Mouse (Mus musculus) hindbrain, embryonic 12.5 days (tissue): Measurements from ENCODE around the gene Mgat5. TPM values are rescaled to one million over a fixed set of nuclear protein-coding genes. Genes with fewer than 3 reads are reported as not detected.
A peak's percentile ranks its signal among the peaks of the same experiment; 100 is the strongest.

Source experiments
- ATAC-seq: fragments of 200-750 bp; cut with Nextera tagmentation; 2 replicates; pipeline ENCODE4 v1.8.0; 2017; ENCODE audit warnings: moderate TSS enrichment; ENCODE audit not compliant: low FRiP score
- H3K27ac ChIP-seq: fragments of 300-500 bp; sonication (generic); 2 replicates; pipeline ENCODE4 v1.5.1; 2016; ENCODE audit warnings: mild to moderate bottlenecking
- H3K27me3 ChIP-seq: fragments of 300-500 bp; sonication (generic); 2 replicates; pipeline ENCODE4 v1.6.1; 2016; ENCODE audit warnings: mild to moderate bottlenecking
- H3K36me3 ChIP-seq: fragments of 300-500 bp; sonication (generic); 2 replicates; pipeline ENCODE4 v1.6.1; 2016; ENCODE audit warnings: mild to moderate bottlenecking
- H3K4me1 ChIP-seq: fragments of 300-500 bp; sonication (generic); 2 replicates; pipeline ENCODE4 v1.6.1; 2016
- H3K4me2 ChIP-seq: fragments of 300-500 bp; sonication (generic); replicated peaks from 2 replicates; pipeline ENCODE4 v1.6.1; 2016; ENCODE audit warnings: mild to moderate bottlenecking
- H3K4me3 ChIP-seq: fragments of 300-500 bp; sonication (generic); 2 replicates; pipeline ENCODE4 v1.5.1; 2016; ENCODE audit warnings: mild to moderate bottlenecking
- H3K9ac ChIP-seq: fragments of 300-500 bp; sonication (generic); 2 replicates; pipeline ENCODE4 v1.6.1; 2016; ENCODE audit warnings: mild to moderate bottlenecking, moderate library complexity
- H3K9me3 ChIP-seq: fragments of 300-500 bp; sonication (generic); replicated peaks from 2 replicates; pipeline ENCODE4 v1.6.1; 2016; ENCODE audit warnings: mild to moderate bottlenecking
- WGBS: fragments of 180-500 bp; shearing (Covaris S2); methylation state at CpG from one replicate; pipeline ENCODE4 v1.1.7; 2016; 5-methylcytosine and 5-hydroxymethylcytosine counted together
- polyA plus RNA-seq: library from polyadenylated mRNA; unstranded; fragments of >200 nt; fragmentation: Nextera tagmentation; extraction: Ambion mirVana; gene quantifications from 2 replicates; pipeline ENCODE4 v1.2.1, GENCODE M21; 2016

The Mgat5 gene
- polyA plus RNA-seq, 1 experiment from 2014 or later = 10.3 TPM

- Histone ChIP-seq H3K4me3 (no peak overlapping the region), H3K4me2 (no peak overlapping the region), H3K9me3 (no peaks in the 10 kb centered on the region), H3K36me3 (no peaks in the 10 kb centered on the region), H3K9ac (no peak overlapping the region), H3K27me3 (no peaks in the 10 kb centered on the region), H3K4me1 (peaks cover 12% of the 10 kb centered on the region), H3K27ac (no peak overlapping the region)
- 67% methylated on average over 4 of the region's 4 CpGs for whole genome bisulfite sequencing
- no peak for ATAC-seq
Observed at GRCm38 (mm10) chr1:127203231-127203764, 1.5 kb upstream of the Mgat5 start.

GRCm38 (mm10) chr1:127205501-127206019 lies 745 bp downstream of the Mgat5 start:
- WGBS = under 1% methylated on average over 24 of the region's 24 CpGs
- ATAC-seq = peak; percentile 8; the same call in 1 of the 2 replicates
- no peaks in the 10 kb centered on the region for H3K36me3 ChIP-seq

DNA sequence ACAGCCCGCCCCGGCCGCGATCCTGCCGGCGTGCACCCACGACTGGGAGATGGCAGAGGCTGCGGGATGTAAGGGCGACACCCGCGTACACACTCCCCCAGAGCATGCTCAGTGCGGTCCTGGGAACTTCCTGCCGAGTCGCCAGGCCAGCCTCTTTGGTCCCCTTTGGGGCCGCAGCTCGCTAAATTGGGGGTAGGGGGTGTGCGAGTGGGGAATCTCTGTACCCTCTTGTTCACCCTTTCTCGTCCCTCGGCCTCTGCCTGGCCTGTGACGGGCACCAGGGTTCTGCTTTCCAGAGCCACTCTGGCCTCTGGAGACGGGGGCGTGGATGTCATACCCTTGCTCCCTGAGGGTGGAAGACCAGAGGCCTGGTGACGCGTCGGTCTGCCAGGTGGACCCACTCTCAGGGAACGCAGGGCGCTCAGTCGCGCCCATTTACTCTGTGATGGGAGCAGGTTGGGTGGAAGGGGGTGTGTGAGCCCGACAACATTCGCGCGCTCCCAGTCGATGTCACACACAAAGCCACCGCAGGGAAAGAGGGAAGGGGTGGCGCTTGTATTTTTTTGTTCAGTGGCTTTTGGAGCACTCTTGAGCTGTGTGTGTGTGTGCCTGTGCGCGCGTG lies 1.3 kb downstream of the Mgat5 start:
- Histone ChIP-seq H3K4me3 (peak overlapping the region; percentile 72), H3K4me2 (peak overlapping the region; percentile 82), H3K9ac (peak overlapping the region; percentile 86), H3K9me3 (no peaks in the 10 kb centered on the region), H3K36me3 (no peaks in the 10 kb centered on the region), H3K27ac (peak overlapping the region; percentile 95), H3K4me1 (peaks cover 12% of the 10 kb centered on the region), H3K27me3 (no peaks in the 10 kb centered on the region)
- 1% methylated on average over 39 of the region's 39 CpGs for WGBS
- peak; percentile 60 for ATAC-seq

More at GRCm38 (mm10) chr1:127205501-127206019, 745 bp downstream of the Mgat5 start:
- peak overlapping the region; percentile 82 for H3K4me2 ChIP-seq
- H3K9me3 ChIP-seq = no peaks in the 10 kb centered on the region
- H3K27me3 ChIP-seq = no peaks in the 10 kb centered on the region
- peak overlapping the region; percentile 95 for H3K27ac ChIP-seq
- peak overlapping the region; percentile 72 for H3K4me3 ChIP-seq
- peak overlapping the region; percentile 86 for H3K9ac ChIP-seq
- peaks cover 12% of the 10 kb centered on the region for H3K4me1 ChIP-seq

GRCm38 (mm10) chr1:127206881-127207555 lies 2.2 kb downstream of the Mgat5 start:
- H3K9ac ChIP-seq = peak overlapping the region; percentile 86
- no peaks in the 10 kb centered on the region for H3K27me3 ChIP-seq
- no peaks in the 10 kb centered on the region for H3K36me3 ChIP-seq
- no peak for ATAC-seq
- peaks cover 12% of the 10 kb centered on the region for H3K4me1 ChIP-seq
- no peaks in the 10 kb centered on the region for H3K9me3 ChIP-seq
- 70% methylated on average over 11 of the region's 11 CpGs for WGBS
- H3K4me3 ChIP-seq = peak overlapping the region; percentile 72
- peak overlapping the region; percentile 82 for H3K4me2 ChIP-seq
- peak overlapping the region; percentile 95; the same call in 1 of the 2 replicates for H3K27ac ChIP-seq

DNA sequence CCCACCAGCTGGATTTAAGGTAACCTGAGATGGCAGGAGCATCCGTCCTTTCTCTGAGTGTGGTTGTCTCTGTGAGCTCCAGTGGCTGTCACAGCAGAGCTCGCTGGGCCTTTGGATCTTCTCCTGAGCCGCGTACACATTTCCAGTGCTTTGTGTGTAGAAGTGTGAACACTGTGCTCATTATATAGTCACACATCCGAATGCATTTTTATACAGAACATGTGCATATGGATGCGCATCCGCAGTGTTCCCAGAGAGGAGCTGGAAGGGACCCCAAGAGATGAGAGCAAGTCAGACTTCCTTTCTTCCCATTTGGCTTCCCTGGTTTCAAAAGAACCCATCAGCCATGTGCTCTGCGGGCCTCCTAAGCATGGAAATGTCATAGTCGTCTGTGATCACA lies 3.4 kb downstream of the Mgat5 start:
- WGBS = 86% methylated on average over 9 of the region's 9 CpGs

GRCm38 (mm10) chr1:127212812-127213211 lies 8.0 kb downstream of the Mgat5 start:
- ATAC-seq = no peak
- H3K4me2 ChIP-seq = no peak overlapping the region
- no peak overlapping the region for H3K9ac ChIP-seq
- H3K4me3 ChIP-seq = no peak overlapping the region
- no peaks in the 10 kb centered on the region for H3K36me3 ChIP-seq
- 39% methylated on average over 1 of the region's 1 CpGs for WGBS
- H3K4me1 ChIP-seq = peaks cover 18% of the 10 kb centered on the region
- no peaks in the 10 kb centered on the region for H3K27me3 ChIP-seq
- no peaks in the 10 kb centered on the region for H3K9me3 ChIP-seq
- H3K27ac ChIP-seq = no peak overlapping the region

More for the DNA sequence above, 3.4 kb downstream of the Mgat5 start:
- H3K36me3 ChIP-seq = no peaks in the 10 kb centered on the region
- no peak overlapping the region for H3K27ac ChIP-seq
- no peak overlapping the region for H3K4me2 ChIP-seq
- no peaks in the 10 kb centered on the region for H3K27me3 ChIP-seq
- no peak overlapping the region for H3K4me3 ChIP-seq
- peaks cover 19% of the 10 kb centered on the region for H3K4me1 ChIP-seq
- no peaks in the 10 kb centered on the region for H3K9me3 ChIP-seq
- ATAC-seq = no peak
- no peak overlapping the region for H3K9ac ChIP-seq

- H3K9ac ChIP-seq = no peak overlapping the region
- H3K9me3 ChIP-seq = no peaks in the 10 kb centered on the region
- H3K36me3 ChIP-seq = no peaks in the 10 kb centered on the region
- ATAC-seq = no peak
- no peaks in the 10 kb centered on the region for H3K27me3 ChIP-seq
- H3K4me2 ChIP-seq = no peak overlapping the region
- peaks cover 18% of the 10 kb centered on the region for H3K4me1 ChIP-seq
- WGBS = 41% methylated on average over 3 of the region's 3 CpGs
- H3K27ac ChIP-seq = no peak overlapping the region
- H3K4me3 ChIP-seq = no peak overlapping the region
Observed at GRCm38 (mm10) chr1:127213434-127213833, 8.6 kb downstream of the Mgat5 start.

GRCm38 (mm10) chr1:127214585-127215232 lies 9.9 kb downstream of the Mgat5 start:
- Histone ChIP-seq H3K9ac (no peak overlapping the region), H3K27ac (no peak overlapping the region), H3K27me3 (no peaks in the 10 kb centered on the region), H3K9me3 (no peaks in the 10 kb centered on the region), H3K36me3 (no peaks in the 10 kb centered on the region), H3K4me3 (no peak overlapping the region), H3K4me2 (no peak overlapping the region), H3K4me1 (peaks cover 18% of the 10 kb centered on the region)
- ATAC-seq = no peak
- 93% methylated on average over 8 of the region's 8 CpGs for WGBS

- Histone ChIP-seq H3K4me3 (no peak overlapping the region), H3K36me3 (no peaks in the 10 kb centered on the region), H3K4me1 (peaks cover 18% of the 10 kb centered on the region), H3K4me2 (no peak overlapping the region), H3K9me3 (no peaks in the 10 kb centered on the region), H3K27me3 (no peaks in the 10 kb centered on the region), H3K27ac (no peak overlapping the region), H3K9ac (no peak overlapping the region)
- ATAC-seq = no peak
- WGBS = 73% methylated on average over 2 of the region's 2 CpGs
Observed at GRCm38 (mm10) chr1:127216979-127217378, 12.2 kb downstream of the Mgat5 start.

- Histone ChIP-seq H3K9me3 (no peaks in the 10 kb centered on the region), H3K27me3 (no peaks in the 10 kb centered on the region), H3K27ac (no peak overlapping the region), H3K4me3 (no peak overlapping the region), H3K4me1 (peaks cover 16% of the 10 kb centered on the region), H3K4me2 (no peak overlapping the region), H3K36me3 (no peaks in the 10 kb centered on the region), H3K9ac (no peak overlapping the region)
- 76% methylated on average over 4 of the region's 4 CpGs for WGBS
- ATAC-seq = no peak
Observed at GRCm38 (mm10) chr1:127217665-127218064, 12.8 kb downstream of the Mgat5 start.

- 81% methylated on average over 6 of the region's 7 CpGs for WGBS
- H3K9me3 ChIP-seq = no peaks in the 10 kb centered on the region
- no peak overlapping the region for H3K9ac ChIP-seq
- no peak for ATAC-seq
- H3K4me1 ChIP-seq = peaks cover 11% of the 10 kb centered on the region
- H3K4me3 ChIP-seq = no peak overlapping the region
- no peaks in the 10 kb centered on the region for H3K27me3 ChIP-seq
- no peaks in the 10 kb centered on the region for H3K36me3 ChIP-seq
- no peak overlapping the region for H3K4me2 ChIP-seq
- no peak overlapping the region for H3K27ac ChIP-seq
Observed at GRCm38 (mm10) chr1:127218182-127218581, 13.4 kb downstream of the Mgat5 start.

DNA sequence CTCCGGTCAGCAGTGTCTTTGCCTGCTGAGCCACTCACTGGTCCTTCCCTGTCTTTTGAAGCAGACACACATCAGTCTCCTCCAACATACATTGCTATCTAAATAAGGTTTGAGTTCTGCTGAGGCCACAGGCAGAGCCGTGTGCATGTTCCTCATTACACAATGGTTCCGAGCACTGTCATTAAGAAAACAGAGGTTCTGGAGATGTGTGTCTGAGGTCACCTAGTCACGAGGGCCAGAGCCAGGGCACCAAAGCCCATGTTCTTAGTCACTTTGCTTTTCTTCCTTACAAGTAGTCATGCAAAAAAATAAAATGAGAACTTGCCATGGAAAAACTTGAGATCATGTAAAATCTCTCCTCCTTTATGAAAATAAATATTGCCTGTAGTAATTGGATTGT lies 14.3 kb downstream of the Mgat5 start:
- Histone ChIP-seq H3K9ac (no peak overlapping the region), H3K4me1 (peaks cover 8% of the 10 kb centered on the region), H3K4me2 (no peak overlapping the region), H3K27me3 (no peaks in the 10 kb centered on the region), H3K4me3 (no peak overlapping the region), H3K36me3 (no peaks in the 10 kb centered on the region), H3K27ac (no peak overlapping the region), H3K9me3 (no peaks in the 10 kb centered on the region)
- WGBS = 83% methylated on average over 4 of the region's 4 CpGs
- no peak for ATAC-seq
